Mouse (Mus musculus): ENCODE results near the gene Cwc22. TPM values are rescaled to one million over a fixed set of nuclear protein-coding genes. Genes with fewer than 3 reads are reported as not detected.

The Cwc22 gene
- total and polyA plus RNA-seq, 2 experiments from 2014 or later = 10.4 to 24.6 TPM

DNA sequence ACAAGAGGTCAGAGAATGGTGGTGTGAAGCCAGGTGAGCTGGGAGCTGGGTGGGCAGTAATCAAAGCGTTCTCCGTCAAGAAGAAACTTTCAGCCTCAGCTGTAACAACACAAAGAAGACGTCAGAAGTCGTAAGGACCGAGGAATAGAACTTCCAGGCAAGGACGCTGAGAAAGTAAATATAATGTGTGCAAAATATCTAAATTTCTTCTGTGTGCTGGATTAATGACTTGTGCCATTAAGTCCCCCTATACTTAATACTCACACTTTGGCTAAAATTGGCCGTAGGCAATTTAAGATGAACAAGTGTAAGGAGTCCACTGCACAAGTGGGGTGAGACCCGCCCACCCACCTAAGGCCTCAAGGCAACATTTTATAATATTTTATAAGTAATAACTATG is 51.3 kb downstream of the Cwc22 start:
- Histone ChIP-seq H3K27me3 (ENCODE audit: insufficient read depth, low read length) (no peaks in the 10 kb centered on the region), H3K4me2 (ENCODE audit: low read depth) (no peak overlapping the region), H3K4me3 (ENCODE audit: low read depth, low read length) (no peak overlapping the region), H3K9me3 (ENCODE audit: low read length) (no peaks in the 10 kb centered on the region), H3K9ac (no peak overlapping the region), H3K36me3 (ENCODE audit: insufficient read depth) (peaks cover 33% of the 10 kb centered on the region; the same call in 1 of the 2 replicates), H3K27ac (ENCODE audit: low read depth, low read length) (no peak overlapping the region), H3K4me1 (ENCODE audit: insufficient read depth) (no peaks in the 10 kb centered on the region)
- 97% methylated on average over 8 of the region's 8 CpGs for WGBS
- DNase-seq (no peak), ATAC-seq (no peak)
- no peak for TF ChIP-seq CTCF (IDR thresholded peaks at IDR 0.05; ENCODE audit: low read depth)

DNA sequence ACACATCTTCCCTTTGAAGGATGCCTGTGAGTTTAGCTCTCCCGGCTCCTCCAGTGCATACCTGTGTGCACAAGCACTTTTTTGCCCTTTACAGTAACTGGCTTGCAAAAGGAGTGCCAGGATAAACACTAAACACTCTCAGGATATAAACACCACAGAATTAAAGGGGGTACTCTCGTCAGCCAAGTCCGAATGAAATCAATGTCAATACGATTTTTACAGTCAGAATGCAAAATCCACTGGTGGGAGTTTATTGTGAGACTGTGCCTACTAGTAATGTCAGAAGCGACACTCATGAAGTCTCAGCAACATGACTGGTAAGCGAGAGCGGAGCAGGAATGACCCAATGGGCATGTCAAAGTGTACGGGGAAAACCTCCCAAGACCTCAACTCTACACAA is 52.7 kb downstream of the Cwc22 start:
- no peak for TF ChIP-seq CTCF (IDR thresholded peaks at IDR 0.05; ENCODE audit: low read depth)
- Histone ChIP-seq H3K4me3 (ENCODE audit: low read depth, low read length) (no peak overlapping the region), H3K36me3 (ENCODE audit: insufficient read depth) (peaks cover 26% of the 10 kb centered on the region; the same call in 1 of the 2 replicates), H3K27ac (ENCODE audit: low read depth, low read length) (no peak overlapping the region), H3K4me2 (ENCODE audit: low read depth) (no peak overlapping the region), H3K27me3 (ENCODE audit: insufficient read depth, low read length) (no peaks in the 10 kb centered on the region), H3K4me1 (ENCODE audit: insufficient read depth) (no peaks in the 10 kb centered on the region), H3K9me3 (ENCODE audit: low read length) (no peaks in the 10 kb centered on the region), H3K9ac (no peak overlapping the region)
- DNase-seq = no peak
- WGBS = 97% methylated on average over 8 of the region's 8 CpGs
- ATAC-seq = no peak

DNA sequence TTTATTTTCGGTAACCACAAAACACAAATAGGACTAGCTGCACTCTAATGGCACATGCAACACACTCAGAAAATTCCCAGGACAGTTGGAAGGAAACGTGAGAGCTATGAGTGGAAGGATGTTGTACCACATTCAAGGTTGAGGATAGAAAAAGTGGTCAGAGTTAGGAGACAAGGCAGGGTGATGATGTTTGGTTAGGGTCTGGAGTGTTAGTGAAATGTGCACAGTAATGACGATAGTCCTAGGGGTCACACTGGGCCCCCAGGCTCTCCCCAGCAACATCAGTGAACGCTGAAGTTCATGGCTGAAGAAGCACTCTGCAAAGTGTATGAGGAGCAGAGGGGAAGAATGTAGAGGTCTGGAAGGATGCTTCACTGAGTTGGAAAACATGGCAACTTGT is 53.6 kb downstream of the Cwc22 start:
- Histone ChIP-seq H3K36me3 (ENCODE audit: insufficient read depth) (peaks cover 26% of the 10 kb centered on the region; the same call in 1 of the 2 replicates), H3K27me3 (ENCODE audit: insufficient read depth, low read length) (no peaks in the 10 kb centered on the region), H3K27ac (ENCODE audit: low read depth, low read length) (no peak overlapping the region), H3K4me2 (ENCODE audit: low read depth) (no peak overlapping the region), H3K9me3 (ENCODE audit: low read length) (no peaks in the 10 kb centered on the region), H3K4me1 (ENCODE audit: insufficient read depth) (no peaks in the 10 kb centered on the region), H3K4me3 (ENCODE audit: low read depth, low read length) (no peak overlapping the region), H3K9ac (no peak overlapping the region)
- ATAC-seq (no peak), DNase-seq (no peak)
- WGBS = 96% methylated on average over 4 of the region's 4 CpGs
- TF ChIP-seq CTCF (IDR thresholded peaks at IDR 0.05; ENCODE audit: low read depth) = no peak

DNA sequence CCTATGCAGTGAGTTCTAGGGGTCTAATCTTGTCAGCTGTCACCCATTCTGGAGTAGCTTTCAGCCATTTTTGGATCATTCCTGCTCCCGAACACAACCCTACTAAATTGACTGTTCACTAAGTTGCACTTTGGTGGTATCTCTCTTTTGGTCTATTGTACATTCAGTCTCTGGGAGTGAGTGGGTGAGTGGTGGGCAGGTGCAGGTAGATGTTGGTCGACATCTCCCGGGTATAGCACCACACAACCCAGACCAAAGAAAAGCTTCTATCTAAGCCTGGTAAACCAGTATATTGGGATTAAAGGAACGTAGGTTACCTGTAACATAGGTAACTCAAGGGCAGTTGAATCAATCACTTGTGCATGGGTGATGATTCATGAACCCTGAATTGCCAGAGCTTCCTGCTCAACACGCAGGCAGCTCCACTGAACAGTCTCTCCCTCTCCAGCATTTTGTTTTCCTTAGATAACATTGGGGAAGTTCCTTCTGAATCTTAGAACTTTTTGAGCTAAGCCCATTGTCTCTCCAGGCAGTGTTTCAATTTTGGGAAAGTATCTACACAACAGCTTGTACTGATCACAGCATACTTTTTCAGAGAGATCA is 55.2 kb downstream of the Cwc22 start:
- Histone ChIP-seq H3K27me3 (ENCODE audit: insufficient read depth, low read length) (no peaks in the 10 kb centered on the region), H3K4me1 (ENCODE audit: insufficient read depth) (no peaks in the 10 kb centered on the region), H3K4me2 (ENCODE audit: low read depth) (no peak overlapping the region), H3K27ac (ENCODE audit: low read depth, low read length) (no peak overlapping the region), H3K36me3 (ENCODE audit: insufficient read depth) (peaks cover 24% of the 10 kb centered on the region; the same call in 1 of the 2 replicates), H3K9ac (no peak overlapping the region), H3K9me3 (ENCODE audit: low read length) (no peaks in the 10 kb centered on the region), H3K4me3 (ENCODE audit: low read depth, low read length) (no peak overlapping the region)
- WGBS = 94% methylated on average over 5 of the region's 5 CpGs
- no peak for DNase-seq
- no peak for ATAC-seq
- TF ChIP-seq CTCF (IDR thresholded peaks at IDR 0.05; ENCODE audit: low read depth) = no peak

DNA sequence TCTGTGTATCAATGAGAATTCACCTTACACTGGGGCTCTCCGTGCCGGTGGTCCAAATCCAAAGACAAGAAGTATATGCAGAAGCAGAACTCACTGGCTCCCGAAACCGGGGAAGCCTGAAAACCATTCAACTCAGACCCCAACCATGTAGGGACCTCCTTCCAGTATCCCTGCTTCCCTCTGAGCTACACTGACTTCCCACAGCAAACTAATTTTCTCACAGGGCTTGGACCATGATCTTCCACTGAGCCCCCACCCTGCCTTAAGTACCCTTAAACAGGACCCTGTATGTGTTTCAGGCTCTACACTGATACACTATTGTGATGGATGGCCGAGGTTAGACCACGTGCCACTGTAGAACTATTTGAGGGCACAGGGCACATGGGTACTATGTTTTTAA is 56.2 kb downstream of the Cwc22 start:
- no peak for DNase-seq
- Histone ChIP-seq H3K4me1 (ENCODE audit: insufficient read depth) (no peaks in the 10 kb centered on the region), H3K27ac (ENCODE audit: low read depth, low read length) (no peak overlapping the region), H3K36me3 (ENCODE audit: insufficient read depth) (peaks cover 20% of the 10 kb centered on the region; the same call in 1 of the 2 replicates), H3K9me3 (ENCODE audit: low read length) (no peaks in the 10 kb centered on the region), H3K4me2 (ENCODE audit: low read depth) (no peak overlapping the region), H3K9ac (no peak overlapping the region), H3K4me3 (ENCODE audit: low read depth, low read length) (no peak overlapping the region), H3K27me3 (ENCODE audit: insufficient read depth, low read length) (no peaks in the 10 kb centered on the region)
- ATAC-seq = no peak
- 91% methylated on average over 6 of the region's 6 CpGs for WGBS
- no peak for TF ChIP-seq CTCF (IDR thresholded peaks at IDR 0.05; ENCODE audit: low read depth)

DNA sequence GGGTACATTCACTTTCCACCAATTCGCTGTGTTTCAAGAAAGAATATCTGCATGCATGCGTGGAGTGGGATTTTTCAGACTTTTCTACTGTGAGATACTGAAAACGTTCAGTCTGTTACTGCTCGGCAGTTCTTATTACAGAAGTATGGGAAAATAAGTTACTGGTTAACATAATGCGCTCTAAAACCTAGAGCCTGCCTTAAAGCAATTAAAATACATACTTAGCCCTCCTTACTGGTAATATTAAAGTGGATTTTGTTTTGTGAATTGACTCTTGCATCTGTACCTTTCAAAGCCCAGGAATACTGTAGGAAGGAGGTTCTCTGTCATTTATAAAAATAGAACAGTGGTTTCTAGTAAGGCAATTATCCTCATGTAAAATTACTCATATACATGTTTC is 56.8 kb downstream of the Cwc22 start:
- no peak for DNase-seq
- no peak overlapping the region for H3K4me2 ChIP-seq (ENCODE audit: low read depth)
- WGBS = 86% methylated on average over 5 of the region's 5 CpGs
- H3K4me1 ChIP-seq (ENCODE audit: insufficient read depth) = no peaks in the 10 kb centered on the region
- H3K9ac ChIP-seq = no peak overlapping the region
- H3K9me3 ChIP-seq (ENCODE audit: low read length) = no peaks in the 10 kb centered on the region
- H3K27ac ChIP-seq (ENCODE audit: low read depth, low read length) = no peak overlapping the region
- no peaks in the 10 kb centered on the region for H3K27me3 ChIP-seq (ENCODE audit: insufficient read depth, low read length)
- no peak for TF ChIP-seq CTCF (IDR thresholded peaks at IDR 0.05; ENCODE audit: low read depth)
- H3K36me3 ChIP-seq (ENCODE audit: insufficient read depth) = peaks cover 15% of the 10 kb centered on the region; the same call in 1 of the 2 replicates
- ATAC-seq = no peak
- no peak overlapping the region for H3K4me3 ChIP-seq (ENCODE audit: low read depth, low read length)

DNA sequence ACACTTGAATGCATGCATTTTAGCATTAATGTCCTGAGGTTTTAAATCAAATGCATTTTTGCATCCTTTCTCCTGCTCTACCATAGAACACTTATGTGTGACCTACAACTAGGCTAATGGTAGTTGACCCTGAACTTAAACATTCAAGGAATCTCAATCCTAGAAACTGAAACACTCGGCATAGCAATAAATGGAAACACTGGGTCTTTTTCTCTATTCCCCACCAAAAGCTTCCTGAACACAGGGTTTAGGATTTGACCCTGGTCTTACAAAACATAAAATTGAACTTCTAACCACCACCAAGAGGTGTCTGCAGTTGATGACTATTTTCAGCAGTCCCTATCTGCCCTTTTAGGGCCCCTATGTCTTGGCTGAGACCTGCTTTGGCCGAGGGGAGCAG is 57.3 kb downstream of the Cwc22 start:
- Histone ChIP-seq H3K27ac (ENCODE audit: low read depth, low read length) (no peak overlapping the region), H3K36me3 (ENCODE audit: insufficient read depth) (peaks cover 12% of the 10 kb centered on the region; the same call in 1 of the 2 replicates), H3K9ac (no peak overlapping the region), H3K4me1 (ENCODE audit: insufficient read depth) (no peaks in the 10 kb centered on the region), H3K27me3 (ENCODE audit: insufficient read depth, low read length) (no peaks in the 10 kb centered on the region), H3K4me3 (ENCODE audit: low read depth, low read length) (no peak overlapping the region), H3K4me2 (ENCODE audit: low read depth) (no peak overlapping the region), H3K9me3 (ENCODE audit: low read length) (no peaks in the 10 kb centered on the region)
- 89% methylated on average over 2 of the region's 2 CpGs for WGBS
- DNase-seq (no peak), ATAC-seq (no peak)
- TF ChIP-seq CTCF (IDR thresholded peaks at IDR 0.05; ENCODE audit: low read depth) = no peak
